In genomic region chr15:72140122-72140521, GRCm38 (mm10) we compare ENCODE assay signal across 15 mouse cellular contexts.
"Had no signal": no experiment of that assay in that cellular context is flagged by ENCODE, and none has a peak within 500 bp of the region (broad histone marks: within the 10 kb centered on the region; RNA-seq: fewer than 3 reads in every experiment).

No protein-coding gene starts in this region.

- H3K27ac ChIP-seq: liver, embryonic 13.5 days; macrophage; midbrain, embryonic 12.5 days; midbrain, embryonic 15.5 days; neural tube, embryonic 12.5 days; neural tube, embryonic 15.5 days; stomach, embryonic 15.5 days had no signal

- H3K4me3 ChIP-seq: liver, embryonic 13.5 days; midbrain, embryonic 12.5 days; midbrain, embryonic 15.5 days; neural tube, embryonic 12.5 days; neural tube, embryonic 15.5 days; stomach, embryonic 15.5 days had no signal

- H3K36me3 ChIP-seq: liver, embryonic 13.5 days; midbrain, embryonic 12.5 days; midbrain, embryonic 15.5 days; neural tube, embryonic 12.5 days; neural tube, embryonic 15.5 days; stomach, embryonic 15.5 days had no signal

- DNase-seq: kidney, adult 9 months; kidney, postnatal 14 days; kidney, postnatal 4 days; liver, embryonic 13.5 days; lung, adult 2 months; right cerebral cortex, postnatal 25 days; spleen, adult 18-20 months; thymus, adult 18-20 months; thymus, postnatal 36 days had no signal

- H3K9me3 ChIP-seq: midbrain, embryonic 12.5 days; midbrain, embryonic 15.5 days; neural tube, embryonic 12.5 days; neural tube, embryonic 15.5 days; stomach, embryonic 15.5 days had no signal

- H3K4me1 ChIP-seq: liver, embryonic 13.5 days; midbrain, embryonic 12.5 days; midbrain, embryonic 15.5 days; neural tube, embryonic 12.5 days; neural tube, embryonic 15.5 days; stomach, embryonic 15.5 days had no signal

- H3K27me3 ChIP-seq: liver, embryonic 13.5 days; midbrain, embryonic 12.5 days; midbrain, embryonic 15.5 days; neural tube, embryonic 12.5 days; neural tube, embryonic 15.5 days; stomach, embryonic 15.5 days had no signal
